Mouse (Mus musculus) heart, adult 9 months (tissue): ENCODE measurements at regions not wholly inside any gene's neighbourhood (a gene's known extent, or its start where the extent isn't known, plus 50 kb on each side); places are given as distances from the start of the nearest gene placed in this dataset.

Experiments used
- DNase-seq, 2 experiments: peaks; one replicate each; pipeline ENCODE4 v3.0.0; 2022; ENCODE audit warnings: low spot score in 2 of 2

DNA sequence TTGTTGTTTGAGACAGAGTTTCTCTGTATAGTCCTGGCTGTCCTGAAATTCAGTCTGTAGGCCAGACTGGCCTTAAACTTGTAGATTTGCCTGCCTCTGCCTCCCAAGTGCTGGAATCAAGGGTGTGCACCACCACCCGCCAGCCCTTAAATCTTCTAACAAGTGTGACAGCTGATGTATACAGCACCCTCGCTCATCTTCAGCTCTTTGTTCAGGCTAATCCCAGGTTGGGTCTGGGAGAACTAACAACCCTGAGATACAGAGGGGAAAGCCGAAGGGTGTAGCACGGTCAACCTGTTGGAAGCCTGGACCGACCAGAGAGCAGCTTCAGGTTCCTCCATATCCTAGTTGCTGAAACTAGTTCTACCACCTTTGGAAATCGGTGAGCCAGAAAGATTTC is 99.0 kb downstream of the Tmem30b start:
- DNase-seq: no peak

GRCm38 (mm10) chr12:73446148-73446547 is 100.0 kb downstream of the Tmem30b start:
- DNase-seq: no peak

GRCm38 (mm10) chr12:73445562-73445961 is 100.6 kb downstream of the Tmem30b start:
- DNase-seq: no peak

- no peak for DNase-seq
Measured at GRCm38 (mm10) chr12:73445128-73445527, 101.1 kb downstream of the Tmem30b start.

- DNase-seq: no peak
Measured at GRCm38 (mm10) chr12:73441326-73441725, 104.9 kb downstream of the Tmem30b start.

- DNase-seq: no peak
Measured at GRCm38 (mm10) chr12:73434684-73435083, 111.5 kb downstream of the Tmem30b start.

- no peak for DNase-seq
Measured at GRCm38 (mm10) chr12:73432546-73432945, 113.6 kb downstream of the Tmem30b start.

DNA sequence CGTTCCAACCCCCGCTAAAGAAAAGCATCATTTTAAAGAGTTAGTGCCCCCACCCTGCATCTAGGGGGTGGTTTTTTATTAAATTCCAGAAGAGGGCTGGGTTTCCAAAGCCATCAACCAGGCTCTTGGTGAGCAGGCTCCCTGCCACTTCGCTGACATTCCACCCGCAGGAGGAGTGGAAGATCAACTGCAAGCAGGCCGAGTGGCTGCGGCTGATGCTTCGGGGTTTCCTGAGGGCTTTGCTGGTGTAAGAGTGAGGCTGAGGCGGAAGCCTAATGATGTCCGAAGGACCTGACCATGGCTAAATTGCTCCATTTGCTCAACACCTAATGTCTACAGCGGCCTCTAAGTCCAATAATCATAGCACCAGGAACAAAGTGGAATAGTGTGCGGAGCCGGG is 118.0 kb downstream of the Tmem30b start:
- DNase-seq: no peak

DNA sequence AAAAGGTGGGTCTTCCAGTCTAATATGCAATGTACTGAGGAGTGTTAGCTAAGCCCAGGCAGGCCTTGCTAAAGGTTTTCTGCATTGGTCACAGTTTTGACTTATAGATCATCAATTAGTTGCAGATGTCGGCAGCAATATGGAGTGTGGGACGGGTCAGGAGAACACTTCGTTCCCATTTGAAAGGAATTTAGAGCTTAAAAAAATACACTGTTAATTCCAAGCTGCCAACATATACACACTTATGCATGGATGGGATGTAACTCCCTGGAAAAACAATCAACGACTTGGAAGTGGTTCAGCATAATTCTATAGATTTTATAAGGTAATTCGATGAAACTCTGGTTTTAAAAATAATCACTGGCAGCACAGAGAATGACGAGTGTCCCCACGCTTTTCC is 121.4 kb downstream of the Tmem30b start:
- no peak for DNase-seq

DNA sequence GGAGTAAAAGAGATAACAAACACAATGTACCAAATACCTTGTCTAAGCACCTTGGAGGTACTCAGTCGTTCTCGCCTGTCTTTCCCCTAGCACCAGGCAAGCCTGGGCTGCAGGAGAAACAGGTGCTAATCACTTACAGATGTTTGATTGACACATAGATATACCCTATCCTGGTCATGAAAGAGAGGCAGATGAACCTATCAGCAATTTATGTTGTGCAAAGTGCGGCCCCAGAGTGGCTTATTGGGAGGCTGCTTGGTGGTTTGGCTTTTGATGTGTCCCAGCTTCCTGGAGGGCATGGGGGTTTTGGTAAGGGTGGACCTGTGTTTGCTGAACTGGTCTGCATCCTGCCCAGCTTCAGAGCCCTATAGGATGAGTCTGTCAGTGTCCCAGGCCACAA is 129.1 kb downstream of the Tmem30b start:
- DNase-seq: no peak

GRCm38 (mm10) chr12:73416367-73416897 is 129.8 kb downstream of the Tmem30b start:
- DNase-seq: no peak

GRCm38 (mm10) chr12:73415856-73416366 is 129.3 kb downstream of the Slc38a6 start:
- no peak for DNase-seq

DNA sequence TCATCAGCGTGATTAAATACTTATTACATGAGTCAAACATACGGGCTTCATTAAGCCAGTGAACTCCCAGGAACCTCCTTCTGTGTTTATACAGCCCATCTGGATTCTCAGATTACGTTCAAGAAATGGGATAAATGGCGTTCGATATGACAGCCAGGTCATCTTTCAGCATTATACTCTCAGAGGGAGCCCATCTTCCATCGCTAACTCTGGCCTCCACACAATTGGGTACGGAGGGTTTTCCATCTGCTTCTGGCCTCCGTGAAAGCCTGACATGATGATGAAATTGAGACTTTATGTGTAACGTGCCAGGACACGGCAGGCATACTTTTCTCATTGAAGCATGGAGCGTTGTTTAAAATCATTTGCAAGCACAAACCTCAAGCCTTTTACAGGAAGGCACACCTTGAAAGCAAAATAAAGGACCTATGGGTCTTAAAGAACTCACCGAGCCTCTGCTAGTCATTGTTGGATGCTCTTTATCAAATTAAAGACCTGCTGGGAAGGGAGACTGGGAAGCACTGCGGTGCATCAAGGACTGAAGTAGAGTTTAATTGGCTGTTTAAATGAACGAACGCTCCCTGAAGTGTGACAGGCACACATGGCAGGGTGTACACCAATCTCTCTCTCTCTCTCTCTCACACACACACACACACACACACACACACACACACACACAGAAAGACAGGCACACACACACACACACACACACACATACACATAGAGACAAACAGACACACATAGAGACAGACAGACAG is 127.0 kb downstream of the Slc38a6 start:
- no peak for DNase-seq

- DNase-seq: no peak
Measured at GRCm38 (mm10) chr12:73412500-73412899, 125.9 kb downstream of the Slc38a6 start.

DNA sequence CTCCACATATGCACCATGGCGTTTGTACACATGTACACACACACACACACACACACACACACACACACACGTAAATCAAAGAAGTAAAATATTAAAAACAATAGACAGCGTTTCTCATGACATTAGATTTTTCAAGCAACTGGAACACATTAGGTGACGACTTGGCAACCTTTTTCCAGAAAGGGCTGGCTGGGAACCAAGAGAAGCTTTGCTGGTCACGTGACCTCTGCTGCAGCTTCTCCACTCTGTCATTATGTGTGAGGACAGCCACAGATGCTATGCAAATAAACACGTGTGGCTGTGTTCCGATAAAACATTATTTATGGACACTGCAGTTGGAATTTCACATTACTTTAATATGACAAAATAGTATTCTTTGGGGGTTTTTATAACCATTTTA is 124.3 kb downstream of the Slc38a6 start:
- peak in 1 of 2 experiments; percentile 43 for DNase-seq

- DNase-seq: peak; percentile 62 to 74
Measured at GRCm38 (mm10) chr12:73409481-73410085, 123.0 kb downstream of the Slc38a6 start.

- peak; percentile 85 to 88 for DNase-seq
Measured at GRCm38 (mm10) chr12:73408614-73409013, 122.0 kb downstream of the Slc38a6 start.

DNA sequence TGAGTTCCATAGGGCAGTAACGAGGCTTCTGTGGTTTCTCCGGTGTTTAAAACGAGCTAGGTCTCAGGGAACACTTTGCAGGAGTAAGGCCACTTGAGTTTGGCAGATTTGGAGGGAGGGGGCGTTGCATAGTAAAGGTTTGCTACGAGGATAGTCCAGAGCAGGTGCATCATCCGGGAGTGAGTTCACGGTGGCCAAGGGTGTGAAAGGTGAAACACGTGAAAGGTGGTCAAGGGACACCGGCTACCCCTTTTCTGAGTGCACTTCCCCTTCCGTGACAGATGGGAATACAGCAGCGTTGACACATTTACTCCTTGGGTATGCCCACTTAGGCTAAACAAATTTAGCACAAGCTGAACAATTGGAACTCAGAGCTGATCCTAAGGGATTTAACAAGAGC is 121.6 kb downstream of the Slc38a6 start:
- DNase-seq: peak in 1 of 2 experiments; percentile 46

DNA sequence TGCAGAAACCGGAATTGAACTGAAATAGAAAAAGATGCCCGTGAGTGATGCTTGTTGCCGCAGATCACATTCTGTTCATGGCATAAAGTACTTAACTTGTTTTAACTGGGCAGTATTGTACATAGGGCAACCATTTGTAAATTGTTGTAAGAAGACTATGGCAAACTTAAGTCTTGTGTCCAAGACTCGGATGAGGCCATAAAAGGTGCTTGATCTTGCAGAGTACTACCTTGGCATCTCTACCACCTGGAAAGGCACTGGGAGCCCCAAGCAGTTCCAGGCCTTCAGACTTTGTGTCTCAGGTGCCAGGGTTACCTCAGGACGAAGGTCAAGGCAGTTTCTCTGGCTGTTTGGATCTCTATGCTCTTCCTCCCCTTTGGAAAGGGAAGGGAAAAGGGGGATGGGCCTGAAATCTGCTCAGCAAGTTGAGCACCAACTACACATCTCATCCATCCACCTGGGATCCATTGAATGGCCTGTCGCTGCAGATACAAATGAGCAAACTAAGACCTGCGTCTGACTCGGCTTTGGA is 120.0 kb downstream of the Slc38a6 start:
- DNase-seq: no peak

DNA sequence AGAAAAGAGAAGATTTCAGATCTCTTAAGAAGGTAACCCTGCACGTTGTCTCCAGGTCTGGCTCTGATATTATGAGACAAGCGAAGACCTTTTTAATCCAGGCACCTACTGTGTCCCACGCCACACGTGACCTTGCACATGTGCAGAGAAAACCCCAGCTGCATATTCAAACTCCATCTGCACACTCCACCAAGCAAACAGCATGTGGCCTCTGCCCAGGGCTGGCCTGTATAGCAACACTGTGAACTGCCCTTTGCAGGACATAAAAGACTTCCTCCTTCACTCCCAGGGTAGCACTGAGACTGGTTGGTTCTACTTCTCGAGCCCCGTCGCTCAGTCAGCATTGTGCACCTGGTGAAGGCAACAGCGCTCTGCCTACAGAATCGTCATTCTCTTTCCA is 119.0 kb downstream of the Slc38a6 start:
- DNase-seq: no peak

DNA sequence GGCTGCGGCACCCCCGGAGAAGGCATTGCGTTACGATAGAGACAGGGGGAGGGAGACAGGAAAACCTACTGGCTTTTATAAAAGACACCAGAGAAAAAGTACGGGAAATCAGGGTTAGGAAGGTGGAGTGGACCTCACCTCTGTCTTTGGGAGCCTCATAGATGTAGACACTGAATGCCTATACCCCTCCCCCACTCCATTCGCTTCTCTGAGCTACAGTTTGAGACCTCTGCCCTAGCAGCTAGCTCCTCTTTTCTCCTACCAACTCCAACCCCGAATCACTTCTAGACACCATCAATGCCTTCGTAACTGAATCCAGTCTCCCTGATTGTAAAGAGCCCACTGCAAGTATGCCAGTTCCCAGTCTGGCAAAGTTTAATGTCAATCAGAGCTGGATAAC is 118.5 kb downstream of the Slc38a6 start:
- DNase-seq: no peak

GRCm38 (mm10) chr12:73403906-73404474 is 117.4 kb downstream of the Slc38a6 start:
- DNase-seq: no peak
